Comparison of ENCODE assay signal across 9 mouse cellular contexts in genomic region chr6:41136717-41137400, GRCm38 (mm10).
DNase-seq lines count a peak whose midpoint lies in the region; ATAC-seq and TF ChIP-seq lines count a peak whose summit lies in the region.
"Had no signal": no experiment of that assay in that cellular context is flagged by ENCODE, and none has a peak within 500 bp of the region (broad histone marks: within the 10 kb centered on the region; RNA-seq: fewer than 3 reads in every experiment).

No protein-coding gene starts in this region.

- no peak for TF ChIP-seq POLR2A in limb, embryonic 14.5 days (IDR thresholded peaks at IDR 0.05; ENCODE audit: borderline replicate concordance, extremely low read depth, insufficient read depth, insufficient read length)

- peaks cover 23% of the 10 kb centered on the region for H3K27me3 ChIP-seq in Patski
- H3K27me3 ChIP-seq in hindbrain, embryonic 15.5 days, result no peaks in the 10 kb centered on the region
- no peaks in the 10 kb centered on the region for H3K27me3 ChIP-seq in limb, embryonic 14.5 days (ENCODE audit: control insufficient read depth, insufficient read depth, low read length)

- no peak overlapping the region for H3K27ac ChIP-seq in layer of hippocampus, adult 2 months
- no peak overlapping the region for H3K27ac ChIP-seq in hindbrain, embryonic 15.5 days (replicated peaks)
- H3K27ac ChIP-seq in limb, embryonic 14.5 days (replicated peaks; ENCODE audit: low read depth, low read length), result no peak overlapping the region

- in situ Hi-C loops in Patski (cut with MboI; ENCODE audit: low pct_unique_long_range_greater_than_20kb), result loop anchor here (5.0 kb wide), 1 partner anchor 420 kb away; no protein-coding TSS in a partner anchor

- no peaks in the 10 kb centered on the region for H3K36me3 ChIP-seq in hindbrain, embryonic 15.5 days
- H3K36me3 ChIP-seq in limb, embryonic 14.5 days (ENCODE audit: control insufficient read depth, insufficient read depth, low read length), result no peaks in the 10 kb centered on the region

- no peaks in the 10 kb centered on the region for H3K4me1 ChIP-seq in hindbrain, embryonic 15.5 days (replicated peaks)
- no peaks in the 10 kb centered on the region for H3K4me1 ChIP-seq in limb, embryonic 14.5 days (ENCODE audit: control insufficient read depth, insufficient read depth, low read length)

- peak; percentile 34 to 63 for DNase-seq in layer of hippocampus, adult 2 months (ENCODE audit: low spot score in 2 of 2)
- DNase-seq in layer of hippocampus, postnatal 36 days, result no peak
- DNase-seq in Patski (ENCODE audit: low read depth, low spot score), result peak; percentile 3
- peak; percentile 77 for DNase-seq in embryo, embryonic 11 days
- peak; percentile 65 for DNase-seq in limb, embryonic 14.5 days (ENCODE audit: low spot score)
- DNase-seq in neural tube, embryonic 10.5 days (ENCODE audit: extremely low spot score, low spot score), result peak; percentile 39
- peak; percentile 66 for DNase-seq in thymus, postnatal 25 days

- CTCF ChIA-PET in Patski (lab: Charles Lee), result interaction anchor here (0.6 to 1.4 kb wide), 8 partner anchors 9 to 417 kb away, joined by 3 to 7 read pairs (median 3); no protein-coding TSS in a partner anchor

- WGBS in hindbrain, embryonic 15.5 days, result 38% methylated on average over 6 of the region's 6 CpGs
- 33% methylated on average over 6 of the region's 6 CpGs for WGBS in limb, embryonic 14.5 days

- H3K4me3 ChIP-seq in layer of hippocampus, adult 2 months, result no peak overlapping the region
- H3K4me3 ChIP-seq in hindbrain, embryonic 15.5 days, result no peak overlapping the region
- no peak overlapping the region for H3K4me3 ChIP-seq in limb, embryonic 14.5 days (replicated peaks; ENCODE audit: low read length)
- H3K4me3 ChIP-seq: myocyte had no signal

- TF ChIP-seq CTCF in layer of hippocampus, adult 2 months (conservative IDR thresholded peaks at IDR 0.05), result peak; percentile 98
- peak; percentile 88 for TF ChIP-seq CTCF in Patski (IDR thresholded peaks at IDR 0.05)

- ATAC-seq in Patski, result peak; percentile 54
- ATAC-seq in hindbrain, embryonic 15.5 days (ENCODE audit: low FRiP score, low read depth), result peak; percentile 81
- no peak for ATAC-seq in limb, embryonic 14.5 days (ENCODE audit: low FRiP score, low read depth)

- H3K9me3 ChIP-seq in hindbrain, embryonic 15.5 days, result no peaks in the 10 kb centered on the region
- no peaks in the 10 kb centered on the region for H3K9me3 ChIP-seq in limb, embryonic 14.5 days (ENCODE audit: control insufficient read depth, low read length)

- H3K4me2 ChIP-seq in hindbrain, embryonic 15.5 days, result no peak overlapping the region
- H3K4me2 ChIP-seq in limb, embryonic 14.5 days (replicated peaks; ENCODE audit: low read depth, low read length, severe bottlenecking), result no peak overlapping the region

- H3K9ac ChIP-seq in hindbrain, embryonic 15.5 days, result no peak overlapping the region
- no peak overlapping the region for H3K9ac ChIP-seq in limb, embryonic 14.5 days (ENCODE audit: low read depth, low read length, severe bottlenecking)

- POLR2A ChIA-PET in Patski (lab: Charles Lee), result no interaction called here

Comparison
In these comparisons a context has a peak if more than half of its experiments do, and no peak if none do; other contexts are left out.
1. DNase-seq: peak in layer of hippocampus, adult 2 months (2 of 2), Patski (single experiment), embryo, embryonic 11 days (single experiment), limb, embryonic 14.5 days (single experiment), neural tube, embryonic 10.5 days (single experiment) and thymus, postnatal 25 days (single experiment); none in layer of hippocampus, postnatal 36 days (0 of 2).